Mouse (Mus musculus) urinary bladder, postnatal 25 days (tissue): ENCODE results near the gene Sorbs1.

Experiments
- DNase-seq: peaks from one replicate; pipeline ENCODE4 v3.0.0; 2022; ENCODE audit warnings: low spot score

Sorbs1 gene

GRCm38 (mm10) chr19:40406661-40407060 is 106.9 kb downstream of the Sorbs1 start:
- DNase-seq, result no peak

DNA sequence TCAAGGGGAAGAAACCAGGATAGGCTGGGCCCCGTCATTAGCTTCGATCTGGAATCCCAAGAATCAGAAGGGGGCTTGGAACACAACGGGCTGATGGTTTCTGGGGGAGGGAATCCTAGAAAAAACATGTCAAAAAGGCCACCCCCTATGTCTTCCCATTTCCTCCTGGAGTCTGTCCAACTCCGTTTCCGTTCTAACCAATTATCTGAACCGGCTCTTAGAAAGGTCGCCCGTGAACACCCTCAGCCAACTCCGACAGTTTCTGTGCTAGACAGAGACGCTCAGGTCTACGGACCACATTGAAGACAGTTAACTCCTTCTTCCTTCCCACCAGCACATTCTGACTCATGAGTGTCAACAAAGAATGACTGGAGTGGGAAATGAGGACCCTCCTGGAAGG is 107.8 kb downstream of the Sorbs1 start:
- DNase-seq, result no peak

DNA sequence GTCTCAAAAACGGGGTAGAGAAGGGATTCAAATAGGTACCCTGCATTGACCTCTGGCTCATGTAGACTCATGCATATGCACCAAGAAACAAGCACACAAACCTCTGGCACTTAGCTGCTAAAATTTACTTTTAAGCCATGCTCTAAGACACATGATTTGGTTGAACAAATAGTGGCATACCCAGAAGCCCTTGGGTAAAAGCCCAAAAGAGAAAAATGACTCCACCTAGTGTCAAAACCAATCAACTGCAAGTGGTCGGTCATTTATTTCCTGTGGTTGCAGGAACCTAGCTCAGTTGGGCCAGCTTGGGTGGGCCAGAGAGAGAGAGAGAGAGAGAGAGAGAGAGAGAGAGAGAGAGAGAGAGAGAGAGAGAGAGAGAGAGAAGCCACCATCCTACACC is 109.0 kb downstream of the Sorbs1 start:
- DNase-seq, result no peak

GRCm38 (mm10) chr19:40403999-40404398 is 109.6 kb downstream of the Sorbs1 start:
- DNase-seq, result no peak

- DNase-seq, result peak; percentile 24
These were observed 111.2 kb downstream of the Sorbs1 start for GRCm38 (mm10) chr19:40402155-40402963.

GRCm38 (mm10) chr19:40401213-40401612 is 112.4 kb downstream of the Sorbs1 start:
- peak; percentile 67 for DNase-seq

DNA sequence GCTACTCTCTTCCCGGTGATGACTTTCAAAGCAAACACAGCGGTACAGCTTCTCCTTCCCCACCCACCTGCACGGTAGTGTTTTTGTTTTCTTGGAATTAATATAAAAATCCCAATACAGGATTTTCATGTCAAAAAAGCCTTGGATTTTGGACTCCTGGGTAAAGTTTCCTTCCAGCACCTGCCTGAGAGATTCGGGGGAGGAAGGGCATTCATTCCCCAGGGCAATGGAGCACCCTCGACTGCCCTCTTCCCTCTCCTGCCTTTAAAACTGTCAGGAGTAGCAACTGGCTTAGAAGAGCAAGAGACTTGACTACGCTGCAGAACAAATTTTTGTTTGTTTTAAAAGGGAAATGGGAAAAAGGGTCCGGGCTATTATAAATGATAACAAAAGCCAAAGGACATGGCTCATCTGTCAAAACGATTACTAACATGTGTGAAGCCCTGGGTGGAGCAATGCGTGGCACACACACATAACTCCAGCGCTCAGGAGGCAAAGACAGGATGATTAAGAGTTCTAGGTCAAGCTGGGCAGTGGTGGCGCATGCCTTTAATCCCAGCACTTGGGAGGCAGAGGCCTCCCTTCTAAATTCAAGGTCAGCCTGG is 113.1 kb downstream of the Sorbs1 start:
- DNase-seq, result no peak

DNA sequence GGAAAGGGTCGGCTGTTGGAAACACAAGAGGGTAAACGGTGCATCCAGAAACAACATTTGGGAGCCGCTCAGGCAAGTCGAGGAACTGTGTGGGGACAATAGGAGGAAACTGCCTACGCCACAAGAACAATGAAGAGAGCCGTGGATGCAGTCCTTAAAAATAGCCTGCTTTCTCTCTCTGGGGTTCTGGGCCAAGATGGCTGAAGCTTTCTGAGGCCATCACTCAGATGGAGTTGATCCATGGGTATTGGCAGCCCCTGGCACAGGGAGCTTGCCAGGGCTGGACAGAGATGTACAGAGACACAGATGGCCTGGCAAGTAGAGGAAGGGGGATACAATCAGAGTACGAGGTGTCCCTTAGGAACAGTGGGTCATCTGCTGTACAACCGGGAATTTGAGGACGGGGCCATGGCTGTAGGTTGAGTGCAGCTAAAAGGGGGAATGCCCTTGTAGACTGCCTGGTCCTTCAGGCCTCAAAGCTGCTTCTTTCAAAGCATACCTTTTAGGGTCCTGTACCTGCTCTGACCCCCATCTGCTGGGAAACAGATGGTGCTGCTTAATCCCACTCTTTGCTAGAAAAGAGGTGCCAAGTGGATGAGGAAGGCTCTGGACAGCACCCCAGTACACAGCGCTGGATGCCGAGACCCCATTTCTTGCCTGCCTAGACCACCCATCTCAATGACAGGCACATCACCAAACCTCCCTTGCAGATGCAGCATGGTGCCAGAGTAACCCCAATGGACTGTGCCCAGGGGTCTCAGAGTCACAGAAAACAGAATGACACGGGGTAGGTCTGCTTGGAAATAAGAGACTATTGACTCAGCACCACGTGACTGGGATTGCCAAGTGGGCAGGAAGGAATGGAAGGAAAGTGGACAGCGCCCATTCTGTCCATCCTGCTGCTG is 117.6 kb downstream of the Sorbs1 start:
- DNase-seq, result no peak

- no peak for DNase-seq
These were observed 118.3 kb downstream of the Sorbs1 start for GRCm38 (mm10) chr19:40395321-40395695.

DNA sequence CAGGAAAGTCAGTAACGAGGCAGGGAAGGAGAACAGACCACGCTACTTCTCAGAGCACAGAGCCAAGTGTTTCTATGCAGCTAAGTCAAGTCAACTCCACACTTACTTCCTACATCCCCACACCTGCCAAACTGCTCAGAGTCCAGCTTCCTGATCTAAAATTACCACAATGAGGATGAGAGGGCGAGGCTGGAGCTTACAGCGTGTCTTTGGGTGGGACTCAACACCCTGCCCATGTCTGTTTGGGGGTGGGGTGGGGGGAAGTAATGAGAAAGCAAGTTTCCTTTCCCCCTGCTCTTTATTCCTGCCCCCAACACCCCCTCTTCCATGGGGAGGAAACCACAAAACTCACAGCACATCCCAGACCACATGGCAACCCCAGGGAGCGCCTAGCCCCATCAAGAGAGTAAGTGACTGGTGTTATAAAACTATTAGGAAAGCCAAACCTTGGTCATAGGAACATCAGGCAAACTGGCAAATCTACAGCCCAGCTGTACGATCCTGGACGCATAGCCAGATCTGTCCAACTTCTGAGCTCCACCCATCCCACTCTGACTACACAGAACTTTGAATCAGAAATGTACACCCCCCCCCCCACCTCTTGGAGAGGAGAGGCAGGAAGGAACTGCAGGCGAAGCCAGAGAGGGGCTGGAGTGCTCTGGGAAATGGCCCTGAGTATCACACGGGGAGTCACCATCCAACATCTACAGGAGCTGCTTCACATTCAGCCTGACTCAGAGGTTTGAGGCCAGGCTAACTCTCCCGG is 118.8 kb downstream of the Sorbs1 start:
- DNase-seq, result no peak

GRCm38 (mm10) chr19:40392795-40393392 is 120.7 kb downstream of the Sorbs1 start:
- DNase-seq, result no peak

- DNase-seq, result peak; percentile 77
These were observed 122.1 kb downstream of the Sorbs1 start for GRCm38 (mm10) chr19:40391469-40391868.

- DNase-seq, result no peak
These were observed 126.7 kb downstream of the Sorbs1 start for GRCm38 (mm10) chr19:40386916-40387315.

GRCm38 (mm10) chr19:40385334-40385733 is 128.2 kb downstream of the Sorbs1 start:
- DNase-seq, result no peak

DNA sequence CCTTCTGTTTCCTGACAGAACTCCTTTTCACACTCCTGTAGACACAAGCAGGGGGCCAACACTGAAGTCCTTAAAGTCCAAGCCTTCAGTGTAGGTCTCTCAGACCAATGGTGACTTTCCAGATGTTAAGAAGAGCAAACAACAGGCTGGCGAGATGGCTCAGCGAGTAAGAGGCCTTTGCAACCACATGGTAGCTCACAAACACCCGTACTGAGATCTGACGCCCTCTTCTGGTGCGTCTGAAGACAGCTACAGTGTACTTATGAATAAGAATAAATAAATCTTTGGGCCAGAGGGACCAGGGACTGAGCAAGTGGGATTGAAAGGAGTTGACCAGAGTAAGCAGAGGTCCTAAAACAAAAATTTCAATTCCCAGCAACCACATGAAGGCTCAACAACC is 129.6 kb downstream of the Sorbs1 start:
- no peak for DNase-seq

GRCm38 (mm10) chr19:40380656-40381055 is 132.9 kb downstream of the Sorbs1 start:
- no peak for DNase-seq

DNA sequence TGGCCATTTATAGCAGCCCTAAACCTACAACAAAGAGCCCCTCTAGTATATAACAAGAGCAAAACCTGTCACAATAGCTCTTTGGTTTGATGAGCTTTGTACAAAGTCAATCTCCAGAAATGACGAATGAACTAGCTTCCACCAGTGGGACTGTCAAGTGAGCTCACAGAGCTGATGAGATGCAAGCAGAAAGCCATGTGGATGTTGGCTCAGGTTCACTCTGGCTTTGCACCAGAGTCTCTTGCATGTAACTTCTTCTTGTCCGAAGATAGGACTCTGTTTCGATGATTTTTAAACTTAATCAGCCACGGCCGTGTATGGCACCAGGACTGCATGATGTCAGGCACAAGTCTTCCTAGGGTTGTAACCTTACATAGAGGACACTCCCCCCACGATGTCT is 133.6 kb downstream of the Sorbs1 start:
- DNase-seq, result no peak

- DNase-seq, result no peak
These were observed 134.5 kb downstream of the Sorbs1 start for GRCm38 (mm10) chr19:40379081-40379480.

DNA sequence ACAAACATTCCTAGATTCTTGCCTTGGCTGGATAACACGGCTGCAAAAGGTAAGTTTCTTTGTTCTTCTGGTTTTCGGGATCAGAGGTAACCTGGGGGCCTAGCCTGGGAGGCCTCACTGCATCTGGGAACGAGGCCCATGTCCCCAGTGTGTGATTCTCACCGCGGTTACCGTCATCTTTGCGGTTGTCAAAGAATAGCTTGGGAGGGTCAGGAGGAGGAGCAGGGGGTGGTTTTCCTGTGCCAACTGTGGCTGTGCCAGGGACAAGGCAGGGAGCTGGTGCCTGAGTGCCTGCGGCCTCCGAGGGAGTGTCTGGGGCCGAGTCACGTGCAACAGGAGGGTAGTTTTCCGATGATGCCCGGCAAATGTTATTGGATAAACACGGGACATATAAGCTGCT is 135.9 kb downstream of the Sorbs1 start:
- no peak for DNase-seq

- no peak for DNase-seq
These were observed 136.9 kb downstream of the Sorbs1 start for GRCm38 (mm10) chr19:40376566-40377281.

- no peak for DNase-seq
These were observed 138.9 kb downstream of the Sorbs1 start for GRCm38 (mm10) chr19:40374720-40375119.
